Mouse (Mus musculus) frontal cortex, postnatal 25 days (tissue): ENCODE results near the gene Prdm16.

Experiments
- DNase-seq, 2 experiments: peaks; one replicate each; pipeline ENCODE4 v3.0.0; 2022; ENCODE audit warnings: low spot score in 2 of 2

Gene Prdm16

DNA sequence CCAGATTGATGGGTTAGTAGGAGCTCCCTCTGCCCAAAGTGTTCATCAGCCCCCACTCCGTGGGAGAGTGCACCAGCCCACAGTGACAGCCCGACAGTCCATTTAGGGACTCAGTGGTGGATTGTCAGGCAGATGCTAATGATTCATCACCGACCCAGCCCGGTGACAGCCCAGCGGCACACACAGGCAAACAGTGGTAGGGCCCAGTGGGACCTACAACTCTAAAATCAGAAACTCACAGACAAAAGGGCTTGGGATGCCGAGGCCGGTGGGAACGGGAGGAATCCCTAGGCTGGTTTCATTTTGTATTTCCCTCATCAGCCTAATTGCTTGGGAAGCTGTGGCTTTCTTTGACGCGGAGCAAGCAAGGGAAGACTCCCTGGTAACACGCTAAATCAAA, 80.3 kb downstream of the Prdm16 start:
- peak in 1 of 2 experiments; percentile 11 for DNase-seq

DNA sequence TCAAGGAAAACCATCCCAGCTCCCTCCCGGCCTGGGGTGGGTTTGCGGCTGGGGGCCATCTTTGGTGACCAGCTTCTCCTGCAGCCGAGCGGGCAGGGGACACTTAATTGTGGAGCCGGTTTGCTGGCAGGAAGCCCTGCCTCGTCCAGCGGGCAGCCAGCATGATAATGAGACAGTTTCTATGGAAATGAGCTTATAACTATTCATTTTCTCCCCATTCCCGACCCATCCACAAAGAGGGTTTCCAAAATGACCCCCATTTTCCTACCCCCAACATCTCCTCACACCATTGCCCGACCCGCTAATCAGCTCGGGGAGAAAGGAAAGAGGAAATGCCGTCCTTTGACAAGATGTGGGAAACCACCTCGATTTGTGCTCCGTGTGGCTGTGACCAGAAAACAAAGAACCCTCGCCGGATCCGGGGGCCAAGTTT, 86.7 kb downstream of the Prdm16 start:
- DNase-seq, result peak in 1 of 2 experiments; percentile 27

DNA sequence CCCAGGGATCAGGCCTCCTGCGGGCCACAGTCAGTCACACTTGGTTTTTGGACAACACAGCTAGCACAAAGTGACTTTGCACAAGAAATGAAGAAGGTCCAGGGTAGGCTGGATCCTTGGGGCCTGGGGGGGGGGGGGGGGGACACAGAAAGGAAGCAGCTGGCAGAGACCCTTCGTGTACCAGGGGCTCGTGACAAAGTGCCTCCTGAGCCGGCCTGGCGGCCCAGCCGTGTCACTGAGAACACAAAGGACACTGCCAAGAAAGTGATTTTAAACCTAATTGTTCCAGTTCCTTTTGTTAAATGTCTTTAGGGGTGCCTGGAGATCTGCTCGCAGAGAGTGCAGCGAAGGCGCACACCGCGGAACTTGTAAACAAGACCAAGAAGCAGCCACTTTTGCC, 87.2 kb downstream of the Prdm16 start:
- DNase-seq, result no peak

DNA sequence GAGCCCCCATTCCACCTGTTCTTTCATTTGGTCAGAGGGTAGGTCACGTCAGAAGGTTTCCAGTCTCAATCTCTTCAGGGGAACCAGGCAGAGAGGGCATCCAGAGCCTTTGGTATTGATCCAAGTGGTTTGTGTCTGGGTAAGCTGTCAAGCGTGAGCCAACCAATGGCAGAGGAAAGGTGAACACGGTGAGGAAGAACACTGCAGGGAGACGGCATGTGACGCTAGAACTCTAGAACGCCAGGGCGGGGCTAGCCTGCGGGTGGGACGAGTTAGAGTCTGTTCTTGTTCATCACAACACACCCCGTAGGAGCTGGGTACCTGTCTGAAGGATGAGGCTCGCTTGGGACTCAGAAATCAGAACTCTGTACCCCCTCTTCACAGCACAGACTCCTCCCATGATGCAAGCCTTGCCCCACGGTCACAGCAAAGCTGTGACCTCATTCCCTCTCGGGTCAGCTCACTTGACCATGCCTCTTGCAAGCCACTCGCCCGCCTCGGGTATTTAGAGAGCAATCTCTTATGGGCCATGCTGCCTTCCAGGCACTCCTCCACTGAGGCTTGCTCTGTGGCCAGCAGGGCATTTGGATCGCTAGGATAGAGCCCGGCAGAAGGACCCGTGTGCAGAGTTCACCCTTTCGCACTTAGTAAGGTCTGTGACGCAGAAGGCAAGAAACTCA, 89.4 kb downstream of the Prdm16 start:
- no peak for DNase-seq

DNA sequence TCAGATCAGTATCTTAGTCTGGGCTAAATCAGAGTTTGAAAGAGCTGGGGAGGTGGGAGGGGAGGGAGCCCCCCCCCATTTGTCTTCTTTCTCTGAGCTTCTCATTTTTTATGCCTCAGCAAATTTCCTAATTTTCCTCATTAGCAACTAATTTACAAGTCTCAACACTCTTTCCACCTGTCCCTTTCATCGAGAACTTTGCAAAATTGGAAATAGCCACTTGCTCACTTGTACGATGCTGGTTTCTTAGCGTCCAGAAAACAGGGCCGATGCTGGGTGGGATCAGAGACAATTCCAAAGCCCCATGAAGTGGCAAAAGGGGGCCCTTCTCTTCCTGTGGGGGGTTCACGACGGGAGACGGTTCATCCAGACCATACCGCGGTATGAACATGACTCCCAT, 91.4 kb downstream of the Prdm16 start:
- no peak for DNase-seq

DNA sequence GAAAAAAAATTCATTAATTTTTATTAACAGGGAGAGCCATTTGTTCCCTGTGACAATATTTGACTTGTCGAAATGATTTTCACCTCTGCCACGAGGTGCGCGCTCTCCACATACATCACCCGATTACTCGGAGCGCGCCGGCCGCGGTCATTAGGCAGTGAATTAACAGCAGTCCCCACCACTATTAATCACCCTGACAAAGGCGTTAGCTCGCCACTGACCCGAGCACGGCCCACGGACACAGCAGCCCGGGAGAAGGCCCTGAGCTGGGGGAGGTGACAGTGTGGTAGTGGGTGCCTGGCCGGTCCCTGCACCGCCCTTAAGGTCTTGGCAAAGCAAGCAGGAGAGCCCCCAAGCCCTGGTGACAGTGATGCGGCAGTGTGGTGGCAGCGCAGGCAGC, 92.8 kb downstream of the Prdm16 start:
- no peak for DNase-seq

DNA sequence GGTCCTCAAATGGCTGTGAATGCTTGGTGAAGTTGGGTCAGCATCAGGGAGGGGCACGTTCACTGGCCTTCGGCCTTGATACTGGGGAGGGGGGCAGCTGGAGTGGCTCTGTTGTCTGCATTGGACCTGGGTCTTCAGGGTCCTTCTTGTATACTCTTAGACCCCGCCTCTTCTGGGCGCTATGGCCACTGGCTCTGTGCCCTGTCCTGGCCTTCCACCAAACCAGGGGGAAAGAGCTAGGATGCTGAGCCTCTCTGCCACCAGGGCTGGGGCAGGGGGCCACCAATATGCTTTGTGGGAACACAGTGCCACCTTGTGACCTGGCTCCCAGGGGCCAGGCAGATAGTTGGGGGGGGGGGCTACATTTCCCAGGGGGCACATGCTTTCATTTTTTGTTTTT, 93.5 kb downstream of the Prdm16 start:
- no peak for DNase-seq

DNA sequence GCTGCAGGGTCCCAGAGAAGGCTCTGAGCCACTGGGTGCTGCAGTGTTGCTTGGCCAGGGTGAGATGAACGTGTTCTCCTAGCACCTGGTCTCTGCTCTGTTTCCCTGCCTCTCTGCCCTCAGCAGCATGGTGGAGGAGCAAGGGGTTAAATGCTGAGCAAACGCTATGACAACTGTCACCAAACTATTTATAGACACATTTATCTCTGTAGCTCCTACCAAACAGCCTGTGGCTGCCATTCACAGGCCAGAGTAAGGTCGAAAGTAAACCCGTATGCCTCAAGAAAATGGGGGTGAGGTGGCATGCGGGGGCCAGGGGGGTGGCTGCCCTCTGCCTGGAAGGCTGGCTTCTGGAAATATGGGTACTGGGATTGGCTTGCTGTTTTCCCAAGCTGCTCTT, 94.1 kb downstream of the Prdm16 start:
- no peak for DNase-seq

DNA sequence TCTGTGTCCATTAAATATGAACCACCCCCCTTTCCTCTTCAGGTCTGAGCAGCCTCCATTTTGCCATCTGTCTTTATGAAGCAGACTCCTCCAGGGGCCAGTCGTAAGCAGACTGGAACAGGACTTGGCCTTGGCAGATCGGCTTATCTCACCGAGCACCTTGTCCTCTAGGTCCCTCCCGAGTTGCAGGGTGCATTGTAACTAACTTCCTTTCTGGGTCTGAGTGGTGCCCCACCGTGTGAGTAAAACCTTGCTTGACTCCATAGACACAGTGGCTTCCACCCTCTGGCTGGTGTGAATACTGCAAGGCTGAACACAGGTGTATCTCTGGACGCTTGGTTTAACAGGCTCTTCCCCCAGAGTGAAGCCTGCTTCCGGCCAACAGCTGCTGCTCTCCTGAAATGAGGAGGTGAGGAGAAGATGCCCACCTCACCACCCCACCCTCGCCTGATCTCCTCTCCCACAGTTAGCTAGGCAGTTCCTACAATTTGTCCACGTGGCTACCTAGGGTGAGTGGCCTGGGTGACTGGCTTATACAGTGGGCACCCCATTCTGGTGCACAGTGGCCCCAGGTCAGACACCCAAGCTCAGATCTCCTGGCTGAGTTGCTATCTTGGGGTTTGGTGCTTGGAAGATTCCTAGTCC, 94.9 kb downstream of the Prdm16 start:
- DNase-seq, result no peak

DNA sequence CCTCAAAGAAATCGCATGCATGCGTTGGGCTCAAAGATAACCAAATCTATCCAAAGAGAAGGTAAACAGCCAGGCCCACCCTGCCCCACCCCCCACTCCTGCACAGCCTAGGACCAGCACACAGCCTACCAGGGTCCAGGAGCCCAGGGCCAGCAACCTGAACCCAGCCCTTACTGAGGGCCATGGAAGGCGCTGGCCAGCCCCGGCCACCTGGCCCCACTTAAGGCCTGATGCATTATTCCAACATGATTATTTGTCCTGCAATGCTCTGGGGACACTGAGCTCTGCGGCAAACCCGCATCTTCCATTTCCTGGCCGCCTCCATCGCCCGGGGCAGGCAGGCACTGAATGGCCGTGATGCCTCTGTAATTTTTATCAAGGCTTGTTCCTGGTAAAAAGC, 96.0 kb downstream of the Prdm16 start:
- DNase-seq, result no peak

DNA sequence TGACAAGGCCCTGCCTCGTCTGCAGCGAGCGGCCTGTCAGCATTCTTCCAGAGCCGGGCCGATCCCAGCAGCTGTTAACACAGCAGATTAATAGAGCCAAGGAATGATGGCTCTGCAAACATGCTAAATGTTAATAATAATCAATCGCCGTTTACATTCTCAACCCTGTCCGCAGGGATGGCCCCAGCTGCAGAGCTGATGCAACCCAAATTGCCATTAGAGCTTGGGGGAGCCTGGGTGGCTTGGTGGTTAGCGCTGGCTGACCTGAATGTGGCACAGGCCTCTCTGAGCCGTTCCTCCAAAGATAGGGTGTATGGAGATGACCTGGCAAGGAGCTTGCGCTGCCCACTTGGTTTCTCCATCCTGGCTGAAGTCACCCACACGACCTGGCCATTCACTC, 97.0 kb downstream of the Prdm16 start:
- no peak for DNase-seq

DNA sequence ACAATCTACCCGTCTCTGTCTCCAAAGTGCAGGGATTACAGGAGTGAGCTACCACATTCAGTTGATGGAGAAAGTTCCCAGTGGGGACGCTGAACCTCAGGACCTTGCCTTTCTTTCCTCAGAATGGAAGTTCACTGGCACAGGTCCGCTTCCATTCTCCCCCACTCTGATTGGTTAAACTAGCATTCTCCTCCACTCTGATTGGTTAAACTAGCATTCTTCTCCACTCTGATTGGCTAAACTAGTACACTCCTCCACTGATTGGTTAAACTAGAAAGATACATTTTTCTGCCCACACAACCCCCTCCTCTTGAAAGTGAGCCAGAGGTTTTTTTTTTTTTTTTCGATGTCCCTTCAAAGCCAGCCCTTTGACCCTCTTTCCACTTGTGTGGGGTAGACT, 97.9 kb downstream of the Prdm16 start:
- no peak for DNase-seq

DNA sequence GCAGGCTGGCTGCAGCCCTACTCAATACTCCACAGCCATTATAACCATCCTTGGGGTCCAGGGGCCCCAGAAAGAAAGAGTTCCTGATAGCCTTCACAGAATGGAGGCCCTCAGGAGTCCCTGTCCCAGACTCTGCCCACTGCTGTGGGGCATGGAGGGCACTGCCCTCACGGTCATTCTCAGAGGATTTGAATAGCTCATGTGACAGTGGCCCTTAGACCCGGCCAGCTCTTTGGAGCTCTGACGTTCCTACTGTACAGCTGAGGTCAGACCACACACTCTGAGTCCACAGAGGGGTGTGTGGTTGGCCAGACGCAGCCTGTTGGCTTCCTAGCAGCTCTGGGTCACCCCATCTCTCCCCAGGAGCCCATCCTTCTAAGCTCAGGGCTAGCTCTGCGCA, 100.6 kb downstream of the Prdm16 start:
- DNase-seq, result no peak

DNA sequence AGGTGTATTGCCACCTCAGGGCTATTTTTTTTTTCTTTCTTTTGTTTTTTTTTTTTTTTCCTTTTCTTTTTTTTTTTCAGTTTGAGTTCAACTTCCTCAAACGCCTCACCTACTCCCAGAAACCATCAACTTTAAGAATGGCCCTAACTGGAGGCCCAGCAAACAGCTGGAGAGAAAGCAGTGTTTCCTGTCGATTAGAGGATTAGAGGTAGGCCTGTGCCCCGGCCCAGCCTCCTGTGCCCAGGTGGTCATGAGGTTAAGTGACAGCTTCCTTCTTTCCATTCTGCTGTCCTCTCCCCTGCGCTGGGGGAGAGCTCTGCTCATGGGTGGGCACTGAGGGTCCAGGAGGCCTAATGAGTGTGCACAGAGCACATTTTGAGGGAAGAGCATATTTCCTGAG, 105.3 kb downstream of the Prdm16 start:
- DNase-seq, result no peak

DNA sequence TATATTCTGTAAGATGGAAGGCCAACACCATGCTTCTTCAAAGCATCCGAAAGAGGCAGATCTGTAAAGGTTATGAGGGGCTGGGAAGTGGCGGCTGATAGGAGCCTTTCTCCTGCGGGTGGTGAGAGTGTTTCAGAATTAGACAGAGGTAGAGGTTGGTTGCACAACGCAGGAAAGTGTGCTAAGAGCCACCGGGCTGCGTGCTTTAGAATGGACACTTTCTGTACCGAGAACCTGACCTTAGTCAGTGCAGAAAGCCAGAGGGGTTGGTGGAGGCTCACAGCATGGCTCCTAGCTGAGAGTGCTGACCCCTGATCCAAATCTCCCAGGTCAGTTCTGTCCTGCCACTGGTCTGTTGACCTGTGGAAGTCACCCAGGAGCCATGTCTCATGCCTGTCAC, 106.3 kb downstream of the Prdm16 start:
- DNase-seq, result no peak

DNA sequence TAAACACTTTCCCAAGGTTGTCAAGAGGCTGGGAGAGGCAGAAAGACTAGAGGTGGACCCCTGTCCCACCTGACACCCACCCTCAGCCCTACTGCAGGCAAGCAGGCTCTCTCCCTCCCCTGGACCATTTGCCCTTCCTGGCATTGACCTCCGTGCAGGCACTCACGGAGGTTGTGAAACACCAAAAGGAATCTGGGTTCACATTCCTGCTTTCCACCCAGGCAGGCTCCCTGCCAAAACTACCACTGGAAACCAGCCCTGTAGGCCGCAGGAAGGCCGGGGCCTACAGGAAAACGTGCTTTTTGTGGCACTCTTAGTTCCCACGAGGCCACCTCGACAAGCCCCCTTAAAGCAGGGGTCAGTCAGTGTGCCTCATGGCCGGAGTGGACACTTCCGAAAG, 109.2 kb downstream of the Prdm16 start:
- DNase-seq, result no peak

DNA sequence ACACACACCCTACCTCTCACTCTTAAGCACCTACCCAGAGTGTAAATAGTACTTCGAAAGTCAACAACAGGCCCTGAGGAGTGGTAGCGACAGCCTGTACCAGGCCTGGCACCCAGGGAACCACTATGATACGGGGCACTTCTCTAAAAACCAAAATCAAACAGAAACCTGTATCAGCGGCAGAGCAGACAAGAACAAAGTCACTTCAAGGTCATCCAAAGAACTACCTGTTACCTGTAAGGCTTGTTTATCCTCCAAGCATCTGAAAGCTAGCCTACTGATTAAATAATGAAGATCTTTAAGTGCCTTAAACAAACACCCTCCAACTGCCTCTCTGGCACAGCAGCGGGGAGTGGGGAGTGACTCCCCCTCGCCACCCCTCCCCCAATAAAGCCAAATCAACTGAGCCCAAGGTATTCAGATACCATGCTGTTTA, 110.3 kb downstream of the Prdm16 start:
- DNase-seq, result no peak

DNA sequence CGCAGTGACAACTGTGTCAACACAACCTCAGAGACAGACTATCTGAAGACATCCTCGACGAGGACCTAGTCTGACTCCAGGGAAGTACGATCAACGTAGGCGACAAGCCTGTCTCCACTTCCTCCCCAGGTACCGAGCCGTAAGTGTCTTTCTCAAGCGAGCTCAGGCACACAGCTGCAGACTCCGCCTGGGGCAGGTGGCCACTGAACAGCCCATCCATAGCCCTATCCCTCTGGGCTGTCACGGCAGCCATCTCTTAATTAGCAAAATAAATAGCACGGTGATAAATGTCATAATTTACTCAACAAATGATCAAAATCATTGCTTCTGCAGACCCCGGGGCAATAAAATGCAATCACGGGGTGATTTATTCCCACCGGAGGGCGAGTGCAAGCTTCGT, 112.8 kb downstream of the Prdm16 start:
- no peak for DNase-seq

DNA sequence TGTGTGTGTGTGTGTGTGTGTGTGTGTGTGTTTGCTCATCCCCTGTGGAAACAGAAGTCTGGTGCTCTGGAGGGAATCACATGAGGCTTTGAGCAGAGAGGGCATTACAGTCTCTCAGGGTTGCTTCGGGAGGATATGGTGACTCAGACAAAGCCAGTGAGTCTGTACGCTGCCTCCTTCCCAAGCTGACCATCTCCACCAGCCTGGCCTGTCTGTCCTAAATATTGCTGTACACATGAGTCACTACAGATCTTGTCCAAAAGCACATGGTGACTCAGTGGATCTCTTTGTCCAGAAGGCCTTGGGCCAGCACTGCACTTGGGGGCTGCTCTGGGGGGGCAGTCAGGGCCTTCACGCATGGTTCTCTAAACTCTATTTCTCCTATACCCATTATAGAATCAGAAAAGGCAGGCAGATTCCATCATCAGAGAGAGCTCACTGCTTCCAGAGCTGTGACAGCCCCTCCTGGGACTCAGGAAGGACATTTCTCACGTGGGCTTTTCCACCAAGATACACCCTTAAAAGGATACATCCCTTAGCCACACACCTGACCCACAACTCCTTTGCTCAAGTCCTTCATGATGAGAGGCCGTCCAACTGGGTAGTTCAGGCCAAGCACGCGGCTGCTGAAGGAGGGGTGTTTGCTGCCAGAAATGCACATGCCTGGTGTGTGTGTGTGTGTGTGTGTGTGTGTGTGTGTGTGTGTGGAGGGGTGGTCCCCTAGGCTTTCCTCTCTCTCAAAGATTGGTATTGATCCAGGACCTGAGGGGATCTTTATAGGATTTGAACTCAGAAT, 114.6 kb downstream of the Prdm16 start:
- no peak for DNase-seq

DNA sequence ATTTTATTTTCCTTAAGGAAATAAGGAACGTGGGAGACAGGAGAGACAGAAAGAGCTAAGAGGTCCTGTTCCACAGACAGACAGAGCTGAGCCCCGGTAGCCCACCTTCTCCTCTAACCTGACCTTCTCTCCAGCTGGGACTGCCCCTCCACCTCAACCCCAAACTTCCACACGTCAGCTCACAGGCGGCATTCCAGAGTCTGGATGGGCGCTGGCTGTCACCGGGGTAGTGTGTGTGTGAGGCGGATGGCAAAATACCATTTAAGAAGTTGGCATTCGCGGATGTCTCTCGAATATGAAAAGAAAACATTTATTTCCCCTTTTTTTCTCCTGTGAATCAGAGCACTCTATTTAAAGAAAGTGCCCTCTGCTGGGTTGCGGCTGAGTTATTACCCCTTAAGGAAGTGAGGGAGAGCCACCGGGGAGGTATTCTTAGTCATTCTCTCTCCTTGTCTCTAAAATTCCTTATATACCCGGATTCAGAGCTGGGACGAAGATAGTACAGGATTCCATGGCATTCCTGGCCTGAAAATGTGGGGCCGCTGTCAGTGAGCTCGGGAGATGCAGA, 117.1 kb downstream of the Prdm16 start:
- no peak for DNase-seq

DNA sequence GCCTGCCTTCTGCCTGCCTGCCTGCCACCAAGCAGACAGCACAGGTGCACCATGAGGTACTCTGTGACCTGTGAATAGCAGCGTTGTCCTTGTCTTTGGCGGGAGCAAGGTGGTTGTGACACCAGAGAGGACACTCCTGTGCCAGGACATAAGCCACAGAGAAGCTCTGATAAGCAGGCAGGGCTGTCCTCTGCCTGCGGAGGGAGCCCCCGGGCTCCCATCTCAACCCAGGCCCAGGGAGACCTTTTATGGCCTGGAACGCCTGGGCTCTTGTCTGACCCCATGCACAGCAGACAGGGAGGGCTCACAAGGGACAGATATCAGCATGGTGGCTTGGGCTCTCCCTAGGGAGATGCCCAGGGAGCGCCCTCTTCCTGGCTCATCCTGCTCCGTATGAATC, 118.7 kb downstream of the Prdm16 start:
- no peak for DNase-seq

DNA sequence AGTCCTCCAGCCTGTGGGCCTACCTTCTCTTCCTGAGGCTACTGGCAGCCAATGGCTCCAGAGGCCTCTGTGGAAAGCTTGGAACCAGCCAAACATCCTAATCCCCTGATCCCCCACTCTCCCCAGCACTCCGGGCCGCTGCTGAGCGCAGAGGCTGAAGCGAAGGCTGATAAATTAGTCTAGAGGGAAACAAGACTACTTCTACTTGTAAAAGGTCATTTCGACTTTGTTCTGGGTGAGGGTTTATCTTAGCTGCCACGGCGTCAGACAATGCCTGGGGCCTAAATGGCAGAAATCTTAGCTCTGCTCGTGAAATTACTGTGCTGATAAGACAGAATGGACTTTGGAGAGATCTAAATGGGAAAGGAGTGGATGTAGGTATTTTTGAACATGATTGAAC, 120.2 kb downstream of the Prdm16 start:
- no peak for DNase-seq

DNA sequence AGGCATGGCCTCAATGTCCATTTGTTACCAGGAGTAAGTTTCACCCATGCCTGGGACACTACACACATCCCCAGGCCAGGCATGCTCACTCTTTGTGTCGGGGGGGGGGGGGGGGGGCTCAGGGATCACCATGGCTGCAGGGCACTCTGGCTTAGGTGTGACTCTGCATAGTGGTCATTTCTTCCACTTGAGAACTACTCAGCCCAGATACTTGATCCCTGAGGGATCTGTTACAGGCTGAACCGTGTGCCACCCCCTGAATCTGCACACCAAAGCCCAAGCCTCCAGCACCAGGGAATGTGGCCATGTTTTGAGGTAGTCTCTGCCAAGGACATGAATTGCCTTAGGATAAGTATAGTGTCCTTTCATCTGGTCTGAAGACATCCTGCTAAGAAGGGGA, 123.0 kb downstream of the Prdm16 start:
- DNase-seq, result no peak
